Mouse (Mus musculus): ENCODE measurements at regions not wholly inside any gene's neighbourhood (a gene's known extent, or its start where the extent isn't known, plus 50 kb on each side); places are given as distances from the start of the nearest gene placed in this dataset.

GRCm38 (mm10) chr11:112990751-112991150, 208.7 kb downstream of the Sox9 start:
- Histone ChIP-seq H3K9ac (ENCODE audit: insufficient read depth, low read depth) (no peak overlapping the region), H3K4me3 (replicated peaks in 1 of 3; ENCODE audit: low read depth in 2 of 3, low read length in 2 of 3, poor library complexity in 1 of 3) (no peak overlapping the region), H3K4me2 (ENCODE audit: insufficient read depth, low read depth, poor library complexity, severe bottlenecking) (no peak overlapping the region), H3K4me1 (ENCODE audit: control insufficient read depth in 1 of 2, insufficient read depth in 2 of 2) (peaks cover 0 to 65% of the 10 kb centered on the region in 2 experiments; a peak in 2 of 4 replicates), H3K36me3 (replicated peaks in 1 of 2; ENCODE audit: control insufficient read depth in 1 of 2, insufficient read depth in 1 of 2, low read length in 1 of 2) (no peaks in the 10 kb centered on the region), H3K27ac (ENCODE audit: insufficient read depth, low read depth) (no peak overlapping the region), H3K27me3 (replicated peaks) (no peaks in the 10 kb centered on the region), H3K79me2 (replicated peaks; ENCODE audit: control insufficient read depth, extremely low read depth, insufficient read depth, poor library complexity, severe bottlenecking) (no peaks in the 10 kb centered on the region), H3K9me3 (replicated peaks; ENCODE audit: low read length) (no peaks in the 10 kb centered on the region)
- TF ChIP-seq SMC3 (IDR thresholded peaks at IDR 0.05; ENCODE audit: low read depth, low read length) (no peak), CTCF (conservative IDR thresholded peaks at IDR 0.05 in 1 of 2, IDR thresholded peaks at IDR 0.05 in 1 of 2; ENCODE audit: low read depth in 2 of 2, low read length in 2 of 2) (no peak), MXI1 (IDR thresholded peaks at IDR 0.05; ENCODE audit: low read depth, low read length) (no peak), MEF2A (IDR thresholded peaks at IDR 0.05; ENCODE audit: borderline replicate concordance, low read depth, low read length) (no peak), SIN3A (IDR thresholded peaks at IDR 0.05; ENCODE audit: low read length) (no peak), MYC (IDR thresholded peaks at IDR 0.05; ENCODE audit: low read depth, low read length) (no peak), ZMIZ1 (IDR thresholded peaks at IDR 0.05; ENCODE audit: low read depth, low read length) (no peak), CHD2 (IDR thresholded peaks at IDR 0.05; ENCODE audit: low read length) (no peak), ZNF384 (IDR thresholded peaks at IDR 0.05; ENCODE audit: low read depth, low read length) (no peak), UBTF (IDR thresholded peaks at IDR 0.05; ENCODE audit: low read depth, low read length) (no peak), HCFC1 (IDR thresholded peaks at IDR 0.05; ENCODE audit: low read depth, low read length) (no peak), ETS1 (conservative IDR thresholded peaks at IDR 0.05; ENCODE audit: low read depth, low read length) (no peak), JUND (conservative IDR thresholded peaks at IDR 0.05; ENCODE audit: low read depth, low read length) (no peak), ZC3H11A (IDR thresholded peaks at IDR 0.05; ENCODE audit: low read depth, low read length) (no peak), RCOR1 (conservative IDR thresholded peaks at IDR 0.05; ENCODE audit: low read depth, low read length) (no peak), E2F4 (IDR thresholded peaks at IDR 0.05; ENCODE audit: insufficient replicate concordance, low read depth, low read length) (no peak), PAX5 (IDR thresholded peaks at IDR 0.05; ENCODE audit: low read length) (no peak)
- no peak for DNase-seq (ENCODE audit: extremely low read depth)
- dilution Hi-C loops (cut with MboI; ENCODE audit: extremely low pct_ligation_motif_present, extremely low pct_unique_long_range_greater_than_20kb, low sequenced_read_pairs): no loop called here
- in situ Hi-C loops (cut with MboI; ENCODE audit: low pct_ligation_motif_present, low pct_unique_long_range_greater_than_20kb, low sequenced_read_pairs): loop anchor here (5.0 kb wide), 1 partner anchor 72 kb away; no protein-coding TSS in a partner anchor

- Histone ChIP-seq H3K27me3 (replicated peaks) (no peaks in the 10 kb centered on the region), H3K4me3 (replicated peaks in 1 of 3; ENCODE audit: low read depth in 2 of 3, low read length in 2 of 3, poor library complexity in 1 of 3) (no peak overlapping the region), H3K36me3 (replicated peaks in 1 of 2; ENCODE audit: control insufficient read depth in 1 of 2, insufficient read depth in 1 of 2, low read length in 1 of 2) (no peaks in the 10 kb centered on the region), H3K9ac (ENCODE audit: insufficient read depth, low read depth) (no peak overlapping the region), H3K27ac (ENCODE audit: insufficient read depth, low read depth) (no peak overlapping the region), H3K4me2 (ENCODE audit: insufficient read depth, low read depth, poor library complexity, severe bottlenecking) (no peak overlapping the region), H3K79me2 (replicated peaks; ENCODE audit: control insufficient read depth, extremely low read depth, insufficient read depth, poor library complexity, severe bottlenecking) (no peaks in the 10 kb centered on the region), H3K9me3 (replicated peaks; ENCODE audit: low read length) (no peaks in the 10 kb centered on the region), H3K4me1 (ENCODE audit: control insufficient read depth in 1 of 2, insufficient read depth in 2 of 2) (peaks cover 0 to 58% of the 10 kb centered on the region in 2 experiments; a peak in 2 of 4 replicates)
- TF ChIP-seq ETS1 (conservative IDR thresholded peaks at IDR 0.05; ENCODE audit: low read depth, low read length) (no peak), BHLHE40 (IDR thresholded peaks at IDR 0.05; ENCODE audit: low read depth, low read length) (no peak), IRF4 (IDR thresholded peaks at IDR 0.05; ENCODE audit: low read depth, low read length) (no peak)
- DNase-seq (ENCODE audit: extremely low read depth): no peak
- dilution Hi-C loops (cut with MboI; ENCODE audit: extremely low pct_ligation_motif_present, extremely low pct_unique_long_range_greater_than_20kb, low sequenced_read_pairs): no loop called here
- in situ Hi-C loops (cut with MboI; ENCODE audit: low pct_ligation_motif_present, low pct_unique_long_range_greater_than_20kb, low sequenced_read_pairs): loop anchor here (5.0 kb wide), 1 partner anchor 70 kb away; no protein-coding TSS in a partner anchor
These were observed 209.8 kb downstream of the Sox9 start for GRCm38 (mm10) chr11:112991862-112992261.
